Mouse (Mus musculus) C2C12 (cell line): ENCODE measurements at regions not wholly inside any gene's neighbourhood (a gene's known extent, or its start where the extent isn't known, plus 50 kb on each side); places are given as distances from the start of the nearest gene placed in this dataset.

Experiments
- H3K27me3 ChIP-seq: one replicate; pipeline ENCODE4 v1.6.1; 2011; ENCODE audit not compliant: control insufficient read depth, insufficient read depth, insufficient read length
- H3K36me3 ChIP-seq: one replicate; pipeline ENCODE4 v1.6.1; 2011; ENCODE audit not compliant: control insufficient read depth, insufficient read depth
- H3K4me3 ChIP-seq: one replicate; pipeline ENCODE4 v1.5.1; 2011; ENCODE audit warnings: mild to moderate bottlenecking, control low read depth; ENCODE audit not compliant: poor library complexity, insufficient read depth, severe bottlenecking
- H3K79me2 ChIP-seq: one replicate; pipeline ENCODE4 v1.6.1; 2011; ENCODE audit not compliant: control insufficient read depth, insufficient read depth
- H3K79me3 ChIP-seq: one replicate; pipeline ENCODE4 v1.6.1; 2011; ENCODE audit warnings: low read depth, control low read depth
- H3ac ChIP-seq: one replicate; pipeline ENCODE3; 2011; ENCODE audit warnings: low read depth; ENCODE audit not compliant: control insufficient read depth, insufficient read length
- CEBPB ChIP-seq: IDR thresholded peaks from one replicate; pipeline ENCODE4 v1.6.1; 2011; ENCODE audit warnings: low read depth, mild to moderate bottlenecking, control low read depth, moderate library complexity
- CTCF ChIP-seq: IDR thresholded peaks from one replicate; pipeline ENCODE4 v1.5.1; 2011; ENCODE audit not compliant: control insufficient read depth, insufficient read depth, insufficient read length
- FOSL1 ChIP-seq: IDR thresholded peaks from one replicate; pipeline ENCODE4 v1.8.0; 2011; ENCODE audit warnings: mild to moderate bottlenecking, low read length; ENCODE audit not compliant: poor library complexity, insufficient read depth, severe bottlenecking
- MAX ChIP-seq: IDR thresholded peaks from one replicate; pipeline ENCODE4 v1.6.1; 2011; ENCODE audit warnings: mild to moderate bottlenecking, control low read depth
- MYOD1 ChIP-seq: IDR thresholded peaks from one replicate; pipeline ENCODE4 v1.6.1; 2011; ENCODE audit warnings: low read depth; ENCODE audit not compliant: control insufficient read depth, insufficient read length
- MYOG ChIP-seq: IDR thresholded peaks from one replicate; pipeline ENCODE4 v1.6.1; 2011; ENCODE audit not compliant: control insufficient read depth, insufficient read length; ENCODE audit errors: extremely low read depth
- USF1 ChIP-seq: IDR thresholded peaks from one replicate; pipeline ENCODE4 v1.6.1; 2011; ENCODE audit warnings: low read depth, mild to moderate bottlenecking, control low read depth, moderate library complexity

DNA sequence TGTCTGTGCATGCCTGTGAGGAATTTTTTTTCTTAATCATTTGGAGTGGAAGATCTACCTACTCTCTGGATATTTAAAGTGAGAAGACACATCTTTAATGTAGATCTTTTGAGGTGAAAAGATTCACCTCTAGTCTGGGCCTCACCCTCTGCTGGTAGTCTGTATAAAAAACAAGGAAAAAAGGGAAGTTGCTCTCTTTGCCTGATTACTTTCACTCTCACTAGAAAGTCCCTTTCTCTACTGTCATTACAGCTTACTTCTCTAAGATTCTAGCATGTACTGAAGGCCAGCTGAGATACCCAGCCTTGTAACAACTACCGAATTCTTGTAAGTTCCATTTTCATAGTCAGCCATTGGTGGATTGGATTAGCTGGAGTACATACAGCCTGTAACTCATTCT lies 3791.9 kb downstream of the 9330182O14Rik start:
- TF ChIP-seq CEBPB (no peak), MYOG (no peak), FOSL1 (no peak), MYOD1 (no peak), CTCF (no peak)
- no peak overlapping the region for H3K4me3 ChIP-seq
- H3K27me3 ChIP-seq = no peaks in the 10 kb centered on the region
- no peaks in the 10 kb centered on the region for H3K36me3 ChIP-seq
- H3K79me2 ChIP-seq = no peaks in the 10 kb centered on the region
- no peaks in the 10 kb centered on the region for H3K79me3 ChIP-seq
- H3ac ChIP-seq = no peak overlapping the region

DNA sequence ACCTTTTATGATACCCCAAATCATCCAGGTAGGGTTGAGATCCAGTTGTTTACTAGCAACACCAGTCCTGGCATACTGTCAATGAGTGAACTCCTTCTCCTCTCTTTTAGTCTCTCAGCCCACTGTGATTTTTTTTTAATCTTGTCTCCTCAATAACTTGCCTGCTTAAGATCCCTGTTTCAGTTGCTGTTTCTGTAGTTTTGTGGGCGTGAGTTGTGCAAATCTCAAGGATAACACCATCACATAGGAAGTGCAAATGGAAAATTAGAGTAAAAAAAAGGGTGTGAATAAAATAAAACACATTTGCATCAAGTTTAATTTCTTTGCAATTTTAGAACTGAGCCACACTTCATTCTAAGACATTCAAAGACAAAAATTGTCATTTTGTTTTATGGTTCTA lies 3799.4 kb downstream of the 9330182O14Rik start:
- Histone ChIP-seq H3K36me3 (no peaks in the 10 kb centered on the region), H3K79me2 (no peaks in the 10 kb centered on the region), H3K79me3 (no peaks in the 10 kb centered on the region), H3K4me3 (no peak overlapping the region), H3K27me3 (no peaks in the 10 kb centered on the region), H3ac (no peak overlapping the region)
- no peak for TF ChIP-seq FOSL1
- no peak for TF ChIP-seq MAX
- no peak for TF ChIP-seq USF1
- TF ChIP-seq CEBPB = no peak
- no peak for TF ChIP-seq MYOG
- no peak for TF ChIP-seq MYOD1
- no peak for TF ChIP-seq CTCF

DNA sequence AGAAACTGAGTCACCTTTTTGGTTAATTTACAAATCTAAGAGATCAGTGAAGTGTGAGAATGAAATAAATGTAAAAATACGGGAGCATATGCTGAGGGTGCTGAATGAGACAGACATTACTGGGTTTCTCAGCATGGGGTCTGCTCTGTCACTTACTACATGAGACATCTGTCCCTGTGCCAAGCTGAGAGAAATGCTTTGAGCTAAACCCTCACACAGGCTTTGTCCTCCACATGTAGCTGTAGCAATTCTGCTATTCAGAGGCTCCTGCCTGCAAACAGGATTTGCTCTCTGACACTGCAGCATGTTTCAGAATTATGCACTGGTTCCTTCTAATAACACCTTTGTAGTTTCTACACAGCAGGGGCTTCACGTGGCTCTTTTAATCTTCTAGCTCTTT lies 3806.3 kb downstream of the 9330182O14Rik start:
- no peaks in the 10 kb centered on the region for H3K79me2 ChIP-seq
- TF ChIP-seq FOSL1 = no peak
- no peak for TF ChIP-seq CTCF
- TF ChIP-seq CEBPB = no peak
- no peak for TF ChIP-seq USF1

GRCm38 (mm10) chr15:43940905-43941304 lies 3806.7 kb downstream of the 9330182O14Rik start:
- Histone ChIP-seq H3K36me3 (no peaks in the 10 kb centered on the region), H3K27me3 (no peaks in the 10 kb centered on the region), H3K79me2 (no peaks in the 10 kb centered on the region), H3K79me3 (no peaks in the 10 kb centered on the region), H3ac (no peak overlapping the region), H3K4me3 (no peak overlapping the region)
- TF ChIP-seq FOSL1 (no peak), MYOD1 (no peak), CTCF (no peak)

More for the DNA sequence above, 3806.3 kb downstream of the 9330182O14Rik start:
- no peaks in the 10 kb centered on the region for H3K27me3 ChIP-seq
- no peak overlapping the region for H3ac ChIP-seq
- H3K36me3 ChIP-seq = no peaks in the 10 kb centered on the region
- no peaks in the 10 kb centered on the region for H3K79me3 ChIP-seq
- H3K4me3 ChIP-seq = no peak overlapping the region

DNA sequence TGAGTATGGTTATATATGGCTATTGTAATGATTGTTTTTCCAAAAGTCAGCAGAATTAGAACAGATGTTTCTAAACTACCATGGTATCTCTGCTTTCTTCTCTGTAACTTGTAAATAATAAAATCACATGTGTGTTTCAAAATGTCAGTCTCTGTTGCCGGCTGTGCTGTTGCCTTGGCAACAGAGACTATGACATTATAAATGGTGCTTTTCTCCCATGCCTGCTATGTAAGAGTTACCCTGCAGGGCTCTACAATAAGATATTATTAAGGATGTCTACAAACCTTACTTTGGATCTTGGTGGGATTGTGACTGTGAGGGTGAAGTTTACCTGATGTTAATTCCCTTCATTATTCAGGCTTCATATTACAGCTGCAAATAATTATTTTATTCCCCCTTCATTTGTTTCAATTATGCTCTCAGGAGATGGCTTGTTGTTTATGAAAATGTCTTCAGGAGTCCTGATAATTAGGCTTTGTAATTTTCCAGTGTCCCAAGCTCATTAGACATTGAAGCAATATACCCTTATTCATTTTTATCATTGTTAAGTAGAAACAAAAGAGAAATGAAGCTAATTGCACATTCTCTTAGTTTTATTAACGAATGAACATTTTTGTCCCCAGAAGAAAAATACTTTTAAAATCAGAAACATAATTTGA lies 3808.0 kb downstream of the 9330182O14Rik start:
- no peaks in the 10 kb centered on the region for H3K79me3 ChIP-seq
- H3K4me3 ChIP-seq = no peak overlapping the region
- H3K36me3 ChIP-seq = no peaks in the 10 kb centered on the region
- no peaks in the 10 kb centered on the region for H3K27me3 ChIP-seq
- TF ChIP-seq MAX = no peak
- H3ac ChIP-seq = no peak overlapping the region
- H3K79me2 ChIP-seq = no peaks in the 10 kb centered on the region

DNA sequence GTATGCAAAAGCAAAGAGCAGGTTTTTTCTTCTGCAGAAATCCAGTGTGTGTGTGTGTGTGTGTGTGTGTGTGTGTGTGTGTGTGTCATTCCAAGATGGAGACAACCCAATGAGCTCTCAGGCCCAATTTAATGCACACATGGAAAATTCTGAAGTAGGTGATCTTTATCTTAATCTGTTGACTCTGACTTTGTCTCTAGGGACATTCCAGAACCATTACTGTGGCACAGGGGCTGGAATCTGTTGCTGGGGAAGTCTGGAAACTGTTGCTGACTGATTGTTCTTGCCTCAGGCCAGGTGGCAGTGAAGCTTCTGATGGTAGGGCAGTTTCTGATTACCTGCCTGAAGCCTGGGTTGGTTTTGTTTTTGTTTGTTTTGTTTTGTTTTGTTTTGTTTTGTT lies 3850.8 kb downstream of the 9330182O14Rik start:
- Histone ChIP-seq H3K79me3 (no peaks in the 10 kb centered on the region), H3K4me3 (no peak overlapping the region), H3K27me3 (no peaks in the 10 kb centered on the region), H3K36me3 (no peaks in the 10 kb centered on the region), H3ac (no peak overlapping the region), H3K79me2 (no peaks in the 10 kb centered on the region)
- TF ChIP-seq FOSL1 (no peak), MYOD1 (no peak), CTCF (no peak), MAX (no peak), MYOG (no peak), USF1 (no peak), CEBPB (no peak)

DNA sequence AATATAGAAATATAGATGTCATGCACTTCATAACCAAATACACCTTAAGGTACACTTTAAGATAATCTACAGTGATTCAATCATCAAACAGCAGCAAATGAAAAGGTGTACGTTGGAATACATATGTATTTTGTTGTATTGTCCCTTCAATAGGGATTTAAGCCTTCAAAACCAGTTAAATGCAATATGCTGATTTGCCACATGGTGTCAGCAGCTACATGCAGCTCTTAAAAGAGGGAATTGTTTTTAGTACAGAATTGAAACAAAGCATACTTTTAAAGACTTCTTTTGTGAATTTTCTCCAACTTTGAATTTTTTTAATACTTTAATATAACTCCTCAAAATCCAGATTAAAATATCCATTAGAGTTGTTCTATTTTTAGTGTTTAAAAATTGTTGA lies 3857.1 kb downstream of the 9330182O14Rik start:
- Histone ChIP-seq H3K4me3 (no peak overlapping the region), H3K27me3 (no peaks in the 10 kb centered on the region), H3K79me3 (no peaks in the 10 kb centered on the region), H3ac (no peak overlapping the region), H3K36me3 (no peaks in the 10 kb centered on the region), H3K79me2 (no peaks in the 10 kb centered on the region)
- TF ChIP-seq MYOG (no peak), CTCF (peak; percentile 10), USF1 (no peak)
